Mouse (Mus musculus): Measurements from ENCODE around the gene Ccdc175. TPM values are rescaled to one million over a fixed set of nuclear protein-coding genes. Genes with fewer than 3 reads are reported as not detected.

Ccdc175 gene
- total and polyA plus RNA-seq, 2 experiments from 2014 or later = 0.07 TPM; not detected in 1

GRCm38 (mm10) chr12:72069626-72070326 is 115.1 kb downstream of the Ccdc175 start:
- ATAC-seq (ENCODE audit: low FRiP score) (peak; percentile 82), DNase-seq (ENCODE audit: low spot score) (no peak)
- no peaks in the 10 kb centered on the region for H3K36me3 ChIP-seq (ENCODE audit: insufficient read depth, low read length)
- peak overlapping the region; percentile 87 for H3K4me2 ChIP-seq (ENCODE audit: low read depth, low read length, poor library complexity, severe bottlenecking)
- H3K27me3 ChIP-seq (ENCODE audit: insufficient read depth, low read length) = no peaks in the 10 kb centered on the region
- TF ChIP-seq CTCF (IDR thresholded peaks at IDR 0.05) = no peak
- H3K9ac ChIP-seq (replicated peaks; ENCODE audit: low read length, poor library complexity, severe bottlenecking) = peak overlapping the region; percentile 91
- H3K9me3 ChIP-seq (ENCODE audit: low read length) = no peaks in the 10 kb centered on the region
- no peaks in the 10 kb centered on the region for H3K4me1 ChIP-seq (ENCODE audit: insufficient read depth, low read length)
- 4% methylated on average over 40 of the region's 40 CpGs for WGBS
- peak overlapping the region; percentile 95 for H3K27ac ChIP-seq (ENCODE audit: low read depth, low read length)
- H3K4me3 ChIP-seq (ENCODE audit: low read depth, low read length) = peak overlapping the region; percentile 69

GRCm38 (mm10) chr12:72057780-72058179 is 127.0 kb downstream of the Ccdc175 start:
- H3K36me3 ChIP-seq (ENCODE audit: insufficient read depth, low read length) = no peaks in the 10 kb centered on the region
- no peak overlapping the region for H3K27ac ChIP-seq (ENCODE audit: low read depth, low read length)
- H3K27me3 ChIP-seq (ENCODE audit: insufficient read depth, low read length) = no peaks in the 10 kb centered on the region
- 82% methylated on average over 1 of the region's 1 CpGs for WGBS
- no peak overlapping the region for H3K4me2 ChIP-seq (ENCODE audit: low read depth, low read length, poor library complexity, severe bottlenecking)
- ATAC-seq (ENCODE audit: low FRiP score) (no peak), DNase-seq (ENCODE audit: low spot score) (no peak)
- no peak for TF ChIP-seq CTCF (IDR thresholded peaks at IDR 0.05)
- H3K4me1 ChIP-seq (ENCODE audit: insufficient read depth, low read length) = no peaks in the 10 kb centered on the region
- H3K4me3 ChIP-seq (ENCODE audit: low read depth, low read length) = no peak overlapping the region
- no peak overlapping the region for H3K9ac ChIP-seq (replicated peaks; ENCODE audit: low read length, poor library complexity, severe bottlenecking)
- no peaks in the 10 kb centered on the region for H3K9me3 ChIP-seq (ENCODE audit: low read length)

GRCm38 (mm10) chr12:72053851-72054250 is 131.0 kb downstream of the Ccdc175 start:
- no peak for TF ChIP-seq CTCF (IDR thresholded peaks at IDR 0.05)
- no peak overlapping the region for H3K4me2 ChIP-seq (ENCODE audit: low read depth, low read length, poor library complexity, severe bottlenecking)
- H3K4me1 ChIP-seq (ENCODE audit: insufficient read depth, low read length) = no peaks in the 10 kb centered on the region
- no peak overlapping the region for H3K9ac ChIP-seq (replicated peaks; ENCODE audit: low read length, poor library complexity, severe bottlenecking)
- no peaks in the 10 kb centered on the region for H3K27me3 ChIP-seq (ENCODE audit: insufficient read depth, low read length)
- WGBS = 17% methylated on average over 6 of the region's 6 CpGs
- ATAC-seq (ENCODE audit: low FRiP score) (no peak), DNase-seq (ENCODE audit: low spot score) (no peak)
- no peaks in the 10 kb centered on the region for H3K36me3 ChIP-seq (ENCODE audit: insufficient read depth, low read length)
- no peak overlapping the region for H3K4me3 ChIP-seq (ENCODE audit: low read depth, low read length)
- H3K9me3 ChIP-seq (ENCODE audit: low read length) = 0 out of 2 replicates have a peak, but pooled peaks cover 4% of the 10 kb centered on the region
- no peak overlapping the region for H3K27ac ChIP-seq (ENCODE audit: low read depth, low read length)

GRCm38 (mm10) chr12:72053303-72053702 is 131.5 kb downstream of the Ccdc175 start:
- 39% methylated on average over 6 of the region's 6 CpGs for WGBS
- Histone ChIP-seq H3K4me2 (ENCODE audit: low read depth, low read length, poor library complexity, severe bottlenecking) (no peak overlapping the region), H3K27ac (ENCODE audit: low read depth, low read length) (no peak overlapping the region), H3K4me3 (ENCODE audit: low read depth, low read length) (no peak overlapping the region), H3K9ac (replicated peaks; ENCODE audit: low read length, poor library complexity, severe bottlenecking) (no peak overlapping the region), H3K36me3 (ENCODE audit: insufficient read depth, low read length) (no peaks in the 10 kb centered on the region), H3K27me3 (ENCODE audit: insufficient read depth, low read length) (no peaks in the 10 kb centered on the region), H3K9me3 (ENCODE audit: low read length) (0 out of 2 replicates have a peak, but pooled peaks cover 4% of the 10 kb centered on the region), H3K4me1 (ENCODE audit: insufficient read depth, low read length) (no peaks in the 10 kb centered on the region)
- TF ChIP-seq CTCF (IDR thresholded peaks at IDR 0.05) = peak; percentile 67
- peak; percentile 39 for DNase-seq (ENCODE audit: low spot score)
- no peak for ATAC-seq (ENCODE audit: low FRiP score)

GRCm38 (mm10) chr12:72052571-72052970 is 132.3 kb downstream of the Ccdc175 start:
- Histone ChIP-seq H3K9ac (replicated peaks; ENCODE audit: low read length, poor library complexity, severe bottlenecking) (no peak overlapping the region), H3K4me3 (ENCODE audit: low read depth, low read length) (no peak overlapping the region)

More at GRCm38 (mm10) chr12:72052571-72052970, 132.3 kb downstream of the Ccdc175 start:
- Histone ChIP-seq H3K27me3 (ENCODE audit: insufficient read depth, low read length) (no peaks in the 10 kb centered on the region), H3K27ac (ENCODE audit: low read depth, low read length) (no peak overlapping the region), H3K9me3 (ENCODE audit: low read length) (0 out of 2 replicates have a peak, but pooled peaks cover 4% of the 10 kb centered on the region), H3K36me3 (ENCODE audit: insufficient read depth, low read length) (no peaks in the 10 kb centered on the region), H3K4me1 (ENCODE audit: insufficient read depth, low read length) (no peaks in the 10 kb centered on the region), H3K4me2 (ENCODE audit: low read depth, low read length, poor library complexity, severe bottlenecking) (no peak overlapping the region)
- no peak for DNase-seq (ENCODE audit: low spot score)
- 85% methylated on average over 6 of the region's 6 CpGs for WGBS
- ATAC-seq (ENCODE audit: low FRiP score) = no peak
- TF ChIP-seq CTCF (IDR thresholded peaks at IDR 0.05) = no peak

Small RNA genes within 50 kb of the gene (microRNA-seq; reads per million reads assigned to microRNA genes)
- gene Gm24466 (ENCODE audit: borderline number of aligned reads) = not detected

Other genes with a start within 250 kb of the Ccdc175 start
- gene Gpr135, start 113.9 kb downstream of the Ccdc175 start, total RNA-seq (2014; rRNA removed) = 23.4 and 23.5 TPM in 2 replicates
- gene Gpr135, start 113.9 kb downstream of the Ccdc175 start, polyA plus RNA-seq (2015; fragmentation: Nextera tagmentation; extraction: Ambion mirVana) = 11.3 and 12.8 TPM in 2 replicates
- gene L3hypdh, start 99.6 kb downstream of the Ccdc175 start, total RNA-seq (2014; rRNA removed) = 6.9 and 9.0 TPM in 2 replicates
- gene L3hypdh, start 99.6 kb downstream of the Ccdc175 start, polyA plus RNA-seq (2015; fragmentation: Nextera tagmentation; extraction: Ambion mirVana) = 13.0 and 13.2 TPM in 2 replicates
- 89.7 and 93.3 TPM in 2 replicates for gene Jkamp, start 99.4 kb downstream of the Ccdc175 start, total RNA-seq (2014; rRNA removed)
- gene Jkamp, start 99.4 kb downstream of the Ccdc175 start, polyA plus RNA-seq (2015; fragmentation: Nextera tagmentation; extraction: Ambion mirVana) = 109 and 115 TPM in 2 replicates
- gene Rtn1, start 224.0 kb upstream of the Ccdc175 start, total RNA-seq (2014; rRNA removed) = 1,958 and 2,696 TPM in 2 replicates
- gene Rtn1, start 224.0 kb upstream of the Ccdc175 start, polyA plus RNA-seq (2015; fragmentation: Nextera tagmentation; extraction: Ambion mirVana) = 3,970 and 4,135 TPM in 2 replicates

Measured in midbrain, postnatal 0 days (tissue).